Mouse (Mus musculus) C2C12 (cell line): Measurements from ENCODE around the gene Mrpl11.

Source experiments
- CEBPB ChIP-seq: IDR thresholded peaks from one replicate; pipeline ENCODE4 v1.6.1; 2011; ENCODE audit warnings: low read depth, mild to moderate bottlenecking, control low read depth, moderate library complexity
- CTCF ChIP-seq: IDR thresholded peaks from one replicate; pipeline ENCODE4 v1.5.1; 2011; ENCODE audit not compliant: control insufficient read depth, insufficient read depth, insufficient read length
- FOSL1 ChIP-seq: IDR thresholded peaks from one replicate; pipeline ENCODE4 v1.8.0; 2011; ENCODE audit warnings: mild to moderate bottlenecking, low read length; ENCODE audit not compliant: poor library complexity, insufficient read depth, severe bottlenecking
- MAX ChIP-seq: IDR thresholded peaks from one replicate; pipeline ENCODE4 v1.6.1; 2011; ENCODE audit warnings: mild to moderate bottlenecking, control low read depth
- MYOD1 ChIP-seq: IDR thresholded peaks from one replicate; pipeline ENCODE4 v1.6.1; 2011; ENCODE audit warnings: low read depth; ENCODE audit not compliant: control insufficient read depth, insufficient read length
- USF1 ChIP-seq: IDR thresholded peaks from one replicate; pipeline ENCODE4 v1.6.1; 2011; ENCODE audit warnings: low read depth, mild to moderate bottlenecking, control low read depth, moderate library complexity

DNA sequence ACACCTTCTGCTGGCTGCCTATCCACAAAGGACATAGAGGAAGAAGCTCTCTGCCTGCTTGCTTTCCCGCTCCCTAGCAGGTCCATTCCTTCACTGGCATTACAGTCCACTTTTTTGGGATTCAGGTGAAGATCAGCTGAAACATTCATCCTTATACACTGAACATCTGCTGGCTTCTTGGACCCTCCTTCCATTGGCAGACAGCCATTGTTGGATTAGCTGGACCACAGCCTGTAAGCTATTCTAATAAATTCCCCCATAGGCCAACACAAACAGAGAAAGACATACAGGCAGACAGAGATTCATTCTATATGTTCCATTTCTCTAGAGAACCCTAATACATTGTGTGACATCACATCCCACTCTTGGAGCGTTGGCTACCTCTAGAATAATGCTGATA, 25.1 kb upstream of the Mrpl11 start:
- TF ChIP-seq FOSL1 (no peak), CTCF (no peak), USF1 (no peak), MYOD1 (no peak), MAX (no peak), CEBPB (no peak)
